Mouse (Mus musculus) E14TG2a.4 (cell line): ENCODE data around the gene Aass.

ENCODE experiments used
- H3K27me3 ChIP-seq: 2 replicates; pipeline ENCODE4 v1.6.1; 2014; ENCODE audit warnings: low read length, control low read depth; ENCODE audit not compliant: insufficient read depth
- H3K36me3 ChIP-seq: 2 replicates; pipeline ENCODE4 v1.6.1; 2014; ENCODE audit warnings: low read length, control low read depth; ENCODE audit not compliant: insufficient read depth
- H3K4me1 ChIP-seq: replicated peaks from 2 replicates; pipeline ENCODE4 v1.6.1; 2014; ENCODE audit warnings: low read depth, low read length, control low read depth
- H3K4me3 ChIP-seq: replicated peaks from 2 replicates; pipeline ENCODE4 v1.5.1; 2014; ENCODE audit warnings: mild to moderate bottlenecking, low read length
- H3K9me3 ChIP-seq: 2 replicates; pipeline ENCODE4 v1.6.1; 2014; ENCODE audit warnings: low read length, control low read depth
- CTCF ChIP-seq: conservative IDR thresholded peaks from 2 replicates; pipeline ENCODE4 v1.5.1; 2014; ENCODE audit warnings: low read length
- NANOG ChIP-seq: IDR thresholded peaks from 2 replicates; pipeline ENCODE4 v1.6.1; 2014; ENCODE audit warnings: borderline replicate concordance, low read length, mixed read lengths
- POU5F1 ChIP-seq: IDR thresholded peaks from 2 replicates; pipeline ENCODE4 v1.6.1; 2014; ENCODE audit warnings: low read length, borderline replicate concordance

Aass gene

GRCm38 (mm10) chr6:23079991-23080680, 52.6 kb downstream of the Aass start:
- Histone ChIP-seq H3K4me1 (peaks cover 48% of the 10 kb centered on the region), H3K9me3 (peaks cover 4% of the 10 kb centered on the region; the same call in 1 of the 2 replicates), H3K27me3 (no peaks in the 10 kb centered on the region), H3K4me3 (0 out of 2 replicates have a peak overlapping the region, but pooled peaks have one; percentile 7), H3K36me3 (no peaks in the 10 kb centered on the region)
- TF ChIP-seq CTCF (no peak), NANOG (no peak), POU5F1 (no peak)

GRCm38 (mm10) chr6:23078273-23078672, 54.5 kb downstream of the Aass start:
- 0 out of 2 replicates have a peak, but pooled peaks cover 4% of the 10 kb centered on the region for H3K36me3 ChIP-seq
- TF ChIP-seq POU5F1 (no peak), CTCF (no peak), NANOG (no peak)
- H3K4me1 ChIP-seq = peaks cover 47% of the 10 kb centered on the region
- no peaks in the 10 kb centered on the region for H3K27me3 ChIP-seq
- H3K9me3 ChIP-seq = no peaks in the 10 kb centered on the region
- no peak overlapping the region for H3K4me3 ChIP-seq

GRCm38 (mm10) chr6:23076060-23076459, 56.7 kb downstream of the Aass start:
- H3K9me3 ChIP-seq = no peaks in the 10 kb centered on the region
- no peak for TF ChIP-seq NANOG
- no peak for TF ChIP-seq POU5F1
- TF ChIP-seq CTCF = no peak

GRCm38 (mm10) chr6:23055734-23056133, 77.1 kb downstream of the Aass start:
- H3K4me3 ChIP-seq = no peak overlapping the region
- H3K9me3 ChIP-seq = peaks cover 9% of the 10 kb centered on the region
- H3K36me3 ChIP-seq = no peaks in the 10 kb centered on the region
- H3K27me3 ChIP-seq = no peaks in the 10 kb centered on the region
- no peaks in the 10 kb centered on the region for H3K4me1 ChIP-seq
- TF ChIP-seq NANOG = no peak

More at GRCm38 (mm10) chr6:23076060-23076459, 56.7 kb downstream of the Aass start:
- Histone ChIP-seq H3K36me3 (0 out of 2 replicates have a peak, but pooled peaks cover 4% of the 10 kb centered on the region), H3K4me1 (peaks cover 34% of the 10 kb centered on the region), H3K4me3 (no peak overlapping the region), H3K27me3 (no peaks in the 10 kb centered on the region)

- Histone ChIP-seq H3K9me3 (peaks cover 9% of the 10 kb centered on the region), H3K27me3 (no peaks in the 10 kb centered on the region), H3K4me3 (no peak overlapping the region), H3K36me3 (no peaks in the 10 kb centered on the region), H3K4me1 (no peaks in the 10 kb centered on the region)
- no peak for TF ChIP-seq NANOG
- no peak for TF ChIP-seq POU5F1
- no peak for TF ChIP-seq CTCF
Observed at GRCm38 (mm10) chr6:23048836-23049235, 84.0 kb downstream of the Aass start.

- no peak overlapping the region for H3K4me3 ChIP-seq
- H3K4me1 ChIP-seq = 0 out of 2 replicates have a peak, but pooled peaks cover 4% of the 10 kb centered on the region
- no peaks in the 10 kb centered on the region for H3K9me3 ChIP-seq
- no peak for TF ChIP-seq CTCF
- no peak for TF ChIP-seq POU5F1
- no peak for TF ChIP-seq NANOG
- H3K36me3 ChIP-seq = no peaks in the 10 kb centered on the region
- no peaks in the 10 kb centered on the region for H3K27me3 ChIP-seq
Observed at GRCm38 (mm10) chr6:23028251-23028650, 104.5 kb downstream of the Aass start.
